Mouse (Mus musculus) C2C12 (cell line): ENCODE data around the gene Gprasp2. TPM values are rescaled to one million over a fixed set of nuclear protein-coding genes. Genes with fewer than 3 reads are reported as not detected.

Source experiments
- H3K27me3 ChIP-seq: one replicate; pipeline ENCODE4 v1.6.1; 2011; ENCODE audit not compliant: control insufficient read depth, insufficient read depth, insufficient read length
- H3K36me3 ChIP-seq: one replicate; pipeline ENCODE4 v1.6.1; 2011; ENCODE audit not compliant: control insufficient read depth, insufficient read depth
- H3K4me3 ChIP-seq: one replicate; pipeline ENCODE4 v1.5.1; 2011; ENCODE audit warnings: mild to moderate bottlenecking, control low read depth; ENCODE audit not compliant: poor library complexity, insufficient read depth, severe bottlenecking
- H3K79me2 ChIP-seq: one replicate; pipeline ENCODE4 v1.6.1; 2011; ENCODE audit not compliant: control insufficient read depth, insufficient read depth
- H3K79me3 ChIP-seq: one replicate; pipeline ENCODE4 v1.6.1; 2011; ENCODE audit warnings: low read depth, control low read depth
- H3ac ChIP-seq: one replicate; pipeline ENCODE3; 2011; ENCODE audit warnings: low read depth; ENCODE audit not compliant: control insufficient read depth, insufficient read length
- CEBPB ChIP-seq: IDR thresholded peaks from one replicate; pipeline ENCODE4 v1.6.1; 2011; ENCODE audit warnings: low read depth, mild to moderate bottlenecking, control low read depth, moderate library complexity
- CTCF ChIP-seq: IDR thresholded peaks from one replicate; pipeline ENCODE4 v1.5.1; 2011; ENCODE audit not compliant: control insufficient read depth, insufficient read depth, insufficient read length
- FOSL1 ChIP-seq: IDR thresholded peaks from one replicate; pipeline ENCODE4 v1.8.0; 2011; ENCODE audit warnings: mild to moderate bottlenecking, low read length; ENCODE audit not compliant: poor library complexity, insufficient read depth, severe bottlenecking
- MAX ChIP-seq: IDR thresholded peaks from one replicate; pipeline ENCODE4 v1.6.1; 2011; ENCODE audit warnings: mild to moderate bottlenecking, control low read depth
- MYOD1 ChIP-seq: IDR thresholded peaks from one replicate; pipeline ENCODE4 v1.6.1; 2011; ENCODE audit warnings: low read depth; ENCODE audit not compliant: control insufficient read depth, insufficient read length
- MYOG ChIP-seq: IDR thresholded peaks from one replicate; pipeline ENCODE4 v1.6.1; 2011; ENCODE audit not compliant: control insufficient read depth, insufficient read length; ENCODE audit errors: extremely low read depth
- USF1 ChIP-seq: IDR thresholded peaks from one replicate; pipeline ENCODE4 v1.6.1; 2011; ENCODE audit warnings: low read depth, mild to moderate bottlenecking, control low read depth, moderate library complexity
- polyA plus RNA-seq: library from polyadenylated mRNA; unstranded; fragments of >200 nt; fragmentation: generic; extraction: Trizol; gene quantifications from one replicate; pipeline ENCODE4 v1.2.1, GENCODE M21; 2012; ENCODE audit warnings: missing spikeins

Gene Gprasp2
- polyA plus RNA-seq, 1 experiment, result not detected

GRCm38 (mm10) chrX:135879626-135880025 lies 40.8 kb downstream of the Gprasp2 start:
- H3K36me3 ChIP-seq, result no peaks in the 10 kb centered on the region
- H3K4me3 ChIP-seq, result no peak overlapping the region
- TF ChIP-seq CEBPB (no peak), FOSL1 (no peak), MAX (no peak), CTCF (no peak), MYOD1 (no peak), MYOG (no peak), USF1 (no peak)
- H3K27me3 ChIP-seq, result no peaks in the 10 kb centered on the region
- H3ac ChIP-seq, result no peak overlapping the region
- H3K79me2 ChIP-seq, result no peaks in the 10 kb centered on the region
- no peaks in the 10 kb centered on the region for H3K79me3 ChIP-seq

DNA sequence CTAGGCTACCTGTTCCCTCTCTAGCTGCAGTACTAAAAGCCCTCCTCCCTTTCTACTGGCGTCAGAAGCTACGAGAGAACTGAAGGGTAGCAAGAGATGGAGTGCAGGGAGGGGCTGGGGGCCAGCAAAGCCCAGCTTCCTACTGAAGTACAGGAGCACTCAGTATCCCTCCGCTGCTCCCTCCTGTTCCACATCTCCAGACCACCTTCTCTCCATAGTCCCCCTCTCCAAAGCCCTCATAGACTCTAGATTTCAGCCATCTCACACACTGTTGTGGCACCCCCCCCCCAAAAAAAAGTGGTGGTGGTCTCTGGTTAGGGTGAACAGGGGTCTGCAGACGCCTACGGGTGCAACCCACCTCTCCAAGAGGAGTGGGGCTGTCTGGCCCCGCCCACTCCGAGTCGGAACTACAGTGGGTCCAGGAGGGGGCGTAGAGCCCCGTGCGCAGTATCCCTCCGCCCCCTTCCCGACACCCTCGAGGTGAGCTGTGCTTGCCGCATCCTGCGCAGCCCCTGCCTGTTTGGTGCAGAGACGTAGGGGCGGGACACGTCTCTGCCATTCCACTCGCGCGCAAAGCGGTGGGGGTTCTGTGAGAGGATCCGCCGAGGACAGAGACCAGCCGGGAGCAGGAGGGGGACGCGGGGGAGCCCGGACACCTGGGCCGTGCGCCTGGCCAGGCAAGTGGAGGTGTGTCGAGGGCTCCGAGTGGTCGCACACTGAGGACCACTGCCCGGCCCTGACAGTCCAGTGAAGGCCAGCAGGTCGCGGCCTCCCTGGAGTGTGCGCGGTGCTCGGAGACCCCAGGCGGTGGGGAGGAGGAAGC lies 46.8 kb downstream of the Gprasp2 start:
- Histone ChIP-seq H3ac (peak overlapping the region; percentile 72), H3K27me3 (no peaks in the 10 kb centered on the region), H3K79me3 (no peaks in the 10 kb centered on the region), H3K36me3 (no peaks in the 10 kb centered on the region), H3K4me3 (peak overlapping the region; percentile 21), H3K79me2 (no peaks in the 10 kb centered on the region)
- no peak for TF ChIP-seq CTCF
- no peak for TF ChIP-seq MYOG
- no peak for TF ChIP-seq CEBPB
- TF ChIP-seq MYOD1, result no peak
- TF ChIP-seq FOSL1, result no peak
- no peak for TF ChIP-seq USF1
- no peak for TF ChIP-seq MAX

- H3K79me2 ChIP-seq, result no peaks in the 10 kb centered on the region
- no peaks in the 10 kb centered on the region for H3K27me3 ChIP-seq
- TF ChIP-seq CTCF, result no peak
- TF ChIP-seq MYOD1, result no peak
These were observed 47.4 kb downstream of the Gprasp2 start for GRCm38 (mm10) chrX:135886234-135886585.

More at GRCm38 (mm10) chrX:135886234-135886585, 47.4 kb downstream of the Gprasp2 start:
- Histone ChIP-seq H3ac (peak overlapping the region; percentile 72), H3K79me3 (no peaks in the 10 kb centered on the region), H3K36me3 (no peaks in the 10 kb centered on the region), H3K4me3 (peak overlapping the region; percentile 21)

Other genes starting within 250 kb of the Gprasp2 start
- gene Nxf7, start 240.3 kb upstream of the Gprasp2 start, polyA plus RNA-seq, result 1.4 TPM
- not detected for gene Prame, start 211.3 kb upstream of the Gprasp2 start, polyA plus RNA-seq
- not detected for gene Tcp11x2, start 145.2 kb upstream of the Gprasp2 start, polyA plus RNA-seq
- gene Tmsb15a, start 113.8 kb upstream of the Gprasp2 start, polyA plus RNA-seq, result not detected
- 1.6 TPM for gene Armcx5, start 96.3 kb upstream of the Gprasp2 start, polyA plus RNA-seq
- gene Gprasp1, start 96.3 kb upstream of the Gprasp2 start, polyA plus RNA-seq, result 5.4 TPM
- 0.70 TPM for gene Bhlhb9, start 41.4 kb upstream of the Gprasp2 start, polyA plus RNA-seq
- gene Arxes2, start 154.8 kb downstream of the Gprasp2 start, polyA plus RNA-seq, result 0.18 TPM
- gene Arxes1, start 194.3 kb downstream of the Gprasp2 start, polyA plus RNA-seq, result not detected
- 15.1 TPM for gene Bex2, start 229.2 kb downstream of the Gprasp2 start, polyA plus RNA-seq
- gene Nxf3, start 246.2 kb downstream of the Gprasp2 start, polyA plus RNA-seq, result 21.8 TPM